20 mouse cellular contexts compared by ENCODE assay signal in the genomic region with DNA sequence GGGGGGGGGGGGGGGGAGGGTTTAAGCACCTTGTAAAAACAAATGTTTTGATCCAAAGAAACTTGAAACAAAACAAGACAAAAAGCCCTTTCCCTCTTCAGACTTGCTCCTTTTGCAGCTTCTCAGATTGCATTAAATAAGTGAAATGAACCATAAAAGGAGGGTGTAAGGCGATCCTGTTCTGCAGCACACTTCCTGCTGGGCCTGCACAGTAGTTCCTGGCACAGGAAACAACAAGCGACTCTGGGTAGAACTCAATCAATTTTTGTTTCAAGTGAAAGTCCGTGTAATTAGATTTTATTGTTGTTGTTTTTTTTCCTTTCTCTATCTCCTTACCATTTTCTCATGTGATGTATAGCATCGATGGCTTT. TPM values are rescaled to one million over a fixed set of nuclear protein-coding genes. Genes with fewer than 3 reads are reported as not detected.
A peak's percentile ranks its signal among the peaks of the same experiment; 100 is the strongest.
DNase-seq lines count a peak whose midpoint lies in the region; ATAC-seq lines count a peak whose summit lies in the region.
"Had no signal": no experiment of that assay in that cellular context is flagged by ENCODE, and none has a peak within 500 bp of the region (broad histone marks: within the 10 kb centered on the region; RNA-seq: fewer than 3 reads in every experiment).

No protein-coding gene starts in this region.

- H3K4me3 ChIP-seq in kidney, embryonic 14.5 days (ENCODE audit: low read length), result no peak overlapping the region
- no peak overlapping the region for H3K4me3 ChIP-seq in limb, embryonic 13.5 days
- H3K4me3 ChIP-seq: gastrocnemius, adult 2 months; heart, adult 2 months; midbrain, embryonic 13.5 days had no signal

- no peak overlapping the region for H3K4me2 ChIP-seq in kidney, embryonic 14.5 days (replicated peaks; ENCODE audit: low read depth, low read length)
- H3K4me2 ChIP-seq in limb, embryonic 13.5 days (replicated peaks), result peak overlapping the region; percentile 54
- H3K4me2 ChIP-seq: midbrain, embryonic 13.5 days had no signal

- no peaks in the 10 kb centered on the region for H3K27me3 ChIP-seq in kidney, embryonic 14.5 days (ENCODE audit: control insufficient read depth, insufficient read depth, low read length)
- H3K27me3 ChIP-seq in limb, embryonic 13.5 days, result no peaks in the 10 kb centered on the region

- no peak for DNase-seq in kidney, postnatal 4 days
- peak; percentile 52 for DNase-seq in embryo, embryonic 10 days (ENCODE audit: low spot score)
- DNase-seq in forelimb bud, embryonic 11.5 days (ENCODE audit: low read depth, low spot score), result peak; percentile 35
- no peak for DNase-seq in left cerebral cortex, adult 8-10 months (ENCODE audit: low spot score in 2 of 2)
- DNase-seq in right cerebral cortex, adult 2 months (ENCODE audit: low spot score in 2 of 2), result no peak
- DNase-seq: adrenal gland, postnatal 14 days; cerebellum, postnatal 14 days; gastrocnemius, adult 2 months; heart, adult 2 months; heart, postnatal 10 days; lung, postnatal 4 days; right cerebral cortex, adult 18-20 months had no signal

- H3K27ac ChIP-seq in kidney, embryonic 14.5 days (ENCODE audit: low read depth, low read length), result peak overlapping the region; percentile 3
- peak overlapping the region; percentile 69; the same call in 1 of the 2 replicates for H3K27ac ChIP-seq in limb, embryonic 13.5 days
- H3K27ac ChIP-seq: gastrocnemius, adult 2 months; heart, adult 2 months; midbrain, embryonic 13.5 days had no signal

- WGBS in kidney, embryonic 14.5 days, result 27% methylated on average over 4 of the region's 4 CpGs
- 18% methylated on average over 4 of the region's 4 CpGs for WGBS in limb, embryonic 13.5 days

- H3K36me3 ChIP-seq in kidney, embryonic 14.5 days (ENCODE audit: control insufficient read depth, insufficient read depth, low read length), result no peaks in the 10 kb centered on the region
- no peaks in the 10 kb centered on the region for H3K36me3 ChIP-seq in limb, embryonic 13.5 days
- H3K36me3 ChIP-seq: midbrain, embryonic 13.5 days had no signal

- H3K9me3 ChIP-seq in kidney, embryonic 14.5 days (ENCODE audit: control insufficient read depth, low read length), result no peaks in the 10 kb centered on the region
- H3K9me3 ChIP-seq in limb, embryonic 13.5 days, result no peaks in the 10 kb centered on the region
- H3K9me3 ChIP-seq: midbrain, embryonic 13.5 days had no signal

- H3K9ac ChIP-seq in kidney, embryonic 14.5 days (ENCODE audit: low read depth, low read length), result no peak overlapping the region
- no peak overlapping the region for H3K9ac ChIP-seq in limb, embryonic 13.5 days
- H3K9ac ChIP-seq: midbrain, embryonic 13.5 days had no signal

- peak; percentile 89 for ATAC-seq in kidney, embryonic 14.5 days (ENCODE audit: low FRiP score, low TSS enrichment)
- no peak for ATAC-seq in limb, embryonic 13.5 days (ENCODE audit: low FRiP score, low read depth)
- no peak for ATAC-seq in granulocyte monocyte progenitor cell, adult 5-6 weeks (replicated peaks; ENCODE audit: poor library complexity, severe bottlenecking)
- ATAC-seq: intestine, postnatal 0 days; midbrain, embryonic 13.5 days had no signal

- H3K4me1 ChIP-seq in kidney, embryonic 14.5 days (ENCODE audit: control insufficient read depth, insufficient read depth, low read length), result no peaks in the 10 kb centered on the region
- peaks cover 25% of the 10 kb centered on the region for H3K4me1 ChIP-seq in limb, embryonic 13.5 days

RNA-seq across cellular contexts. Expression of a gene that starts 48.7 kb away (rescaled TPM):
- polyA plus RNA-seq in kidney, embryonic 14.5 days (2014; fragmentation: Nextera tagmentation; extraction: Ambion mirVana), result 0.37 TPM in 1 of 2 replicates, not detected in the other
- 0.32 TPM in 1 of 2 replicates, not detected in the other for polyA plus RNA-seq in limb, embryonic 13.5 days (2015; fragmentation: Nextera tagmentation; extraction: Ambion mirVana)
- under 1 TPM in 2 of 4 experiments, not detected in 2; 0.39 to 0.74 TPM for total RNA-seq in left cerebral cortex, adult 8-10 months (2022)
- not detected in 2 replicates for total RNA-seq in granulocyte monocyte progenitor cell, adult 5-6 weeks (2014; fragmentation: Nextera tagmentation)
- not detected in 2 replicates for total RNA-seq in granulocyte monocyte progenitor cell, adult 5-6 weeks (2017)
- total RNA-seq: adrenal gland, postnatal 14 days; ES-E14; gastrocnemius, adult 2 months; heart, adult 2 months; heart, postnatal 10 days had no signal
- polyA plus RNA-seq: C2C12; heart, adult 2 months; intestine, postnatal 0 days; liver, embryonic 16.5 days had no signal

Comparison
In these comparisons a context has a peak if more than half of its experiments do, and no peak if none do; other contexts are left out.
1. DNase-seq: peak in embryo, embryonic 10 days (single experiment) and forelimb bud, embryonic 11.5 days (single experiment); none in kidney, postnatal 4 days (0 of 2), left cerebral cortex, adult 8-10 months (0 of 2) and right cerebral cortex, adult 2 months (0 of 2).